Mouse (Mus musculus) intestine, embryonic 14.5 days (tissue): Measurements from ENCODE around the gene Extl2. TPM values are rescaled to one million over a fixed set of nuclear protein-coding genes. Genes with fewer than 3 reads are reported as not detected.

Experiments used
- ATAC-seq: fragments of 200-750 bp; cut with Nextera tagmentation; replicated peaks from 2 replicates; pipeline ENCODE4 v1.8.0; 2017; ENCODE audit warnings: low read depth, moderate number of reproducible peaks, moderate TSS enrichment, moderate library complexity; ENCODE audit not compliant: low FRiP score, low TSS enrichment
- DNase-seq: peaks from one replicate; pipeline ENCODE4 v3.0.0-alpha.2; 2018; ENCODE audit warnings: low spot score
- H3K27ac ChIP-seq: fragments of 300-500 bp; sonication (generic); 2 replicates; pipeline ENCODE4 v1.5.1; 2014; ENCODE audit warnings: low read depth, mild to moderate bottlenecking, control low read depth
- H3K27me3 ChIP-seq: fragments of 300-500 bp; sonication (generic); replicated peaks from 2 replicates; pipeline ENCODE4 v1.6.1; 2014; ENCODE audit warnings: low read length, control low read depth; ENCODE audit not compliant: control insufficient read depth, insufficient read depth
- H3K36me3 ChIP-seq: fragments of 300-500 bp; sonication (generic); 2 replicates; pipeline ENCODE4 v1.6.1; 2014; ENCODE audit warnings: low read length, control low read depth; ENCODE audit not compliant: control insufficient read depth, insufficient read depth
- H3K4me1 ChIP-seq: fragments of 300-500 bp; sonication (generic); replicated peaks from 2 replicates; pipeline ENCODE4 v1.6.1; 2014; ENCODE audit warnings: low read length, control low read depth, mixed read lengths; ENCODE audit not compliant: control insufficient read depth, insufficient read depth
- H3K4me2 ChIP-seq: fragments of 300-500 bp; sonication (generic); 2 replicates; pipeline ENCODE4 v1.6.1; 2014; ENCODE audit warnings: low read length
- H3K4me3 ChIP-seq: fragments of 300-500 bp; sonication (generic); 2 replicates; pipeline ENCODE4 v1.5.1; 2014; ENCODE audit warnings: low read depth, low read length, control low read depth, mixed read lengths
- H3K9ac ChIP-seq: fragments of 300-500 bp; sonication (generic); 2 replicates; pipeline ENCODE4 v1.6.1; 2014; ENCODE audit warnings: mild to moderate bottlenecking, low read length
- H3K9me3 ChIP-seq: fragments of 300-500 bp; sonication (generic); 2 replicates; pipeline ENCODE4 v1.6.1; 2016; ENCODE audit warnings: low read length, control low read depth; ENCODE audit not compliant: control insufficient read depth
- WGBS: fragments of 180-500 bp; shearing (Covaris S2); extraction: QIAGEN DNeasy Blood & Tissue Kit; methylation state at CpG from one replicate; pipeline ENCODE4 v1.1.7; 2014; 5-methylcytosine and 5-hydroxymethylcytosine counted together
- polyA plus RNA-seq: library from polyadenylated mRNA; unstranded; fragments of >200 nt; fragmentation: Nextera tagmentation; extraction: Ambion mirVana; gene quantifications from 2 replicates; pipeline ENCODE4 v1.2.1, GENCODE M21; 2014

Extl2 gene
- polyA plus RNA-seq, 1 experiment from 2014 or later, result 21.5 TPM

DNA sequence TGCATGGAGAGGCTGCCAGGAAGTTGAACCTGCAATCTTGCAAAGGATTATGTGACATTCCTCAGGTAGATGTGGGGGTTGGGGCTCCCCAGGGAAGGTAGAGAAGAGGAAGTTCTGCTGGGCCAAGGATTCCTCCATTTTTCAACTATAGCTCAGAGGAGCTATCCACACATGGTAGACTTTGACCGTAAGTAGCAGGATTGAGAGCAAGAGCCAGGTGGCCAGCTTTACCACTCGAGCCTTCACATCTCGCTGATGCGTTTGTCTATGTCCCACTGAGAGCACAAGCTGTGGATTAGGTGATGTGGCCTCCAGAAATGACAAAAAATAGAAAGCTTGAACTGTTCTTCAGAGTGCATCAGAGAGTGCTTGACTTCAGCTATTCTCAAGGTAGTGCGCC is 11.9 kb downstream of the Extl2 start:
- Histone ChIP-seq H3K36me3 (0 out of 2 replicates have a peak, but pooled peaks cover 2% of the 10 kb centered on the region), H3K9me3 (no peaks in the 10 kb centered on the region), H3K9ac (no peak overlapping the region), H3K27ac (no peak overlapping the region), H3K4me2 (no peak overlapping the region), H3K27me3 (no peaks in the 10 kb centered on the region), H3K4me3 (no peak overlapping the region), H3K4me1 (no peaks in the 10 kb centered on the region)
- no peak for ATAC-seq
- no peak for DNase-seq
- 88% methylated on average over 5 of the region's 5 CpGs for WGBS

DNA sequence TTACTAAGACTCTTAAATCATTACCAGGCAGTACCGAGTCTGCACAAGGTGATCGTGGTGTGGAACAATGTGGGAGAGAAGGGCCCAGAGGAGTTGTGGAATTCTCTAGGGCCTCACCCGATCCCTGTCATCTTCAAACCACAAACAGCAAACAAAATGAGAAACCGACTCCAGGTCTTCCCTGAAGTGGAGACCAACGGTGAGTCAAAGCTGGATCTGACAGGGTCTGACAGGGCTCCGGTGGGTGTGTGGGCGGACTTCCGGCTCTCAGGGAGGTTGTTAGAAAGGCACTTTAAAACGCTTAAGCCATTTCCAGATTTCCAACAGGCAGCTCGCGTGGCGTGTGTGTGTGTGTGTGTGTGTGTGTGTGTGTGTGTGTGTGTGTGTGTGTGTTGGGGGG is 17.0 kb downstream of the Extl2 start:
- WGBS, result 88% methylated on average over 12 of the region's 12 CpGs
- no peak overlapping the region for H3K9ac ChIP-seq
- no peak overlapping the region for H3K4me2 ChIP-seq
- no peak overlapping the region for H3K27ac ChIP-seq
- no peaks in the 10 kb centered on the region for H3K27me3 ChIP-seq
- DNase-seq (no peak), ATAC-seq (no peak)
- no peaks in the 10 kb centered on the region for H3K4me1 ChIP-seq
- peaks cover 23% of the 10 kb centered on the region for H3K36me3 ChIP-seq
- H3K9me3 ChIP-seq, result no peaks in the 10 kb centered on the region
- no peak overlapping the region for H3K4me3 ChIP-seq

DNA sequence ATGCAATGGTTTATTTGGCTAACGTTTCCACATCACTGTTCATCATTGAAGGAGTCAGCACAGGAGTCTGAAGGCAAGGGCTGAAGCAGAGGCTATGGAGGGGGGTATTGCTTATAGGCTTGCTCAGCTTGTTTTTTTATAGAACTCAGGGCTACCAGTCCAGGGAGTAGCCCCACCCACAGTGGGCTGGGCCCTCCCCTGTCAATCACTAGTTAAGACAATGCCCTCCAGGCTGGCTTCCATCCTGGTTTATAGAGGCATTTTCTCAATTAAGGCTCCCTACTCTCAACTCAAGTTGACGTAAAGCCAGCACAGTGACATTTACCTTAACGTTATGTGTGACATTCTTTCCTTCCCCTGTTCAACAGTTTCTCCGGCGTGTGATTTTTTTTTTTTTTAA is 17.4 kb downstream of the Extl2 start:
- no peaks in the 10 kb centered on the region for H3K9me3 ChIP-seq
- no peak overlapping the region for H3K27ac ChIP-seq
- no peaks in the 10 kb centered on the region for H3K4me1 ChIP-seq
- no peaks in the 10 kb centered on the region for H3K27me3 ChIP-seq
- DNase-seq (no peak), ATAC-seq (no peak)
- H3K4me2 ChIP-seq, result no peak overlapping the region
- 83% methylated on average over 5 of the region's 5 CpGs for WGBS
- H3K4me3 ChIP-seq, result no peak overlapping the region
- H3K9ac ChIP-seq, result no peak overlapping the region
- H3K36me3 ChIP-seq, result peaks cover 23% of the 10 kb centered on the region

DNA sequence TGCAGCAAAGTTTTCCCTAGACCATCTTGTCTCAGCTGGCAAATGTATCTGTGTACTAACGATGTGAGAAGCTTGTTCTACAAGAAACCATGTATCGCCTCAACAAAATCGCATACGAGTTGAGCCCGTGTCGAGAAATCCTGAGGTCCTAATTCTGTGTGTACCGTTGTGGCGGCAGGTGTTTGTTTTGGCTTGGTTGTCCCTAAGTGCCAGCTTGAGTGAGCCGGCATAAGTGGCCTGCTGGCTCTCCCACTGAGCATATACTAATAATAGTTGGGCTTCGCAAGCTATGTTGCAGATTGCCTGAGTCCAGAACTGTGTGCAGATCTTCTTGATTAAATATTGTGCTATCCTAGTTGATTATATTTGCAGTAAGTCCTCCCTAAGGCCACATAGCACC is 18.4 kb downstream of the Extl2 start:
- ATAC-seq, result no peak
- 93% methylated on average over 10 of the region's 10 CpGs for WGBS
- no peak overlapping the region for H3K9ac ChIP-seq
- H3K9me3 ChIP-seq, result no peaks in the 10 kb centered on the region
- H3K4me3 ChIP-seq, result no peak overlapping the region
- no peak overlapping the region for H3K27ac ChIP-seq
- H3K4me1 ChIP-seq, result no peaks in the 10 kb centered on the region
- DNase-seq, result no peak
- H3K36me3 ChIP-seq, result peaks cover 23% of the 10 kb centered on the region
- H3K4me2 ChIP-seq, result no peak overlapping the region
- H3K27me3 ChIP-seq, result no peaks in the 10 kb centered on the region

GRCm38 (mm10) chr3:116026996-116027395 is 19.7 kb downstream of the Extl2 start:
- no peaks in the 10 kb centered on the region for H3K4me1 ChIP-seq
- no peak overlapping the region for H3K27ac ChIP-seq
- no peak overlapping the region for H3K4me3 ChIP-seq
- H3K27me3 ChIP-seq, result no peaks in the 10 kb centered on the region
- H3K4me2 ChIP-seq, result no peak overlapping the region
- no peaks in the 10 kb centered on the region for H3K9me3 ChIP-seq
- DNase-seq, result no peak
- H3K36me3 ChIP-seq, result peaks cover 23% of the 10 kb centered on the region
- H3K9ac ChIP-seq, result no peak overlapping the region
- WGBS, result 92% methylated on average over 20 of the region's 20 CpGs
- ATAC-seq, result no peak

GRCm38 (mm10) chr3:116030152-116030788 is 23.0 kb downstream of the Extl2 start:
- WGBS, result 71% methylated on average over 11 of the region's 11 CpGs

DNA sequence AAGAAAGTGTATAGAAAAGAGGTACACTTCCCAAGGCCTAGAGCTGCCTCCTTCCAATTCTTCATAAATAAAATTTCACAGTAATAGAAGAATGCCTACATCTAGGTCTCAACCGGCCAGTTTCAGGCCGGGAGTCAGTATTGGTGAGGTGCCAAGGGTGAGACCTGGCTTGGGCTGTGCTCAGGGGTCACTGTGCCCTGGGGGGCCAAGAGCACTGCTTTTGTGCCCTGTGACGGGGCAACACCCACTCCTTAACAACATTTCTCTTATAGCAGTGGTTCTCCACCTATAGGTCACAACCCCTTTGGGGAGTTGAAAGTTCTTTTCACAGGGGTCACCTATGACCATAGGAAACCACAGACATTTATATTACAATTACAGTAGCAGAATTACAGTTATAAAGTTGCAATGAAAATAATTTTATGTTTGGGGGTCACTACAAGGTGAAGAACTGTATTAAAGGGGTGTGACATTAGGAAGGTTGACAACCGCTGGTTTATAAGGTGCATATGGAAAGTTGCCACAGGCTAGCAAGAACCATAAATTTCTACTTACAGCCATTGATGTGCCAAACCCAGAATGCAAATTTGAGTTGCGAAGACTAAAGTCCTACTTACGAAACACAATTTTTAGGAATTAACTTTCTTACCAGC is 26.1 kb downstream of the Extl2 start:
- no peak for ATAC-seq
- no peak overlapping the region for H3K27ac ChIP-seq
- no peak for DNase-seq
- no peak overlapping the region for H3K4me3 ChIP-seq
- H3K9ac ChIP-seq, result no peak overlapping the region
- no peak overlapping the region for H3K4me2 ChIP-seq
- peaks cover 4% of the 10 kb centered on the region; the same call in 1 of the 2 replicates for H3K36me3 ChIP-seq
- 58% methylated on average over 6 of the region's 6 CpGs for WGBS
- no peaks in the 10 kb centered on the region for H3K9me3 ChIP-seq
- H3K4me1 ChIP-seq, result no peaks in the 10 kb centered on the region
- H3K27me3 ChIP-seq, result no peaks in the 10 kb centered on the region

More at GRCm38 (mm10) chr3:116030152-116030788, 23.0 kb downstream of the Extl2 start:
- Histone ChIP-seq H3K4me1 (no peaks in the 10 kb centered on the region), H3K4me3 (no peak overlapping the region), H3K9me3 (no peaks in the 10 kb centered on the region), H3K27me3 (no peaks in the 10 kb centered on the region), H3K36me3 (peaks cover 18% of the 10 kb centered on the region), H3K9ac (no peak overlapping the region), H3K27ac (no peak overlapping the region), H3K4me2 (no peak overlapping the region)
- DNase-seq (no peak), ATAC-seq (no peak)

- no peak overlapping the region for H3K4me2 ChIP-seq
- no peak for ATAC-seq
- peak; percentile 58 for DNase-seq
Measured at GRCm38 (mm10) chr3:116033871-116034222, 26.6 kb downstream of the Extl2 start.

GRCm38 (mm10) chr3:116040776-116041175 is 33.5 kb downstream of the Extl2 start:
- Histone ChIP-seq H3K27me3 (no peaks in the 10 kb centered on the region), H3K4me3 (no peak overlapping the region), H3K4me2 (no peak overlapping the region), H3K4me1 (no peaks in the 10 kb centered on the region), H3K9ac (no peak overlapping the region), H3K9me3 (no peaks in the 10 kb centered on the region), H3K36me3 (no peaks in the 10 kb centered on the region), H3K27ac (no peak overlapping the region)
- DNase-seq (no peak), ATAC-seq (no peak)
- 89% methylated on average over 3 of the region's 3 CpGs for WGBS

More at GRCm38 (mm10) chr3:116033871-116034222, 26.6 kb downstream of the Extl2 start:
- Histone ChIP-seq H3K4me1 (no peaks in the 10 kb centered on the region), H3K36me3 (no peaks in the 10 kb centered on the region), H3K4me3 (no peak overlapping the region), H3K27ac (no peak overlapping the region), H3K9me3 (no peaks in the 10 kb centered on the region), H3K9ac (no peak overlapping the region), H3K27me3 (no peaks in the 10 kb centered on the region)
- 58% methylated on average over 3 of the region's 3 CpGs for WGBS
